ENCODE assay signal across 10 mouse cellular contexts in the genomic region with DNA sequence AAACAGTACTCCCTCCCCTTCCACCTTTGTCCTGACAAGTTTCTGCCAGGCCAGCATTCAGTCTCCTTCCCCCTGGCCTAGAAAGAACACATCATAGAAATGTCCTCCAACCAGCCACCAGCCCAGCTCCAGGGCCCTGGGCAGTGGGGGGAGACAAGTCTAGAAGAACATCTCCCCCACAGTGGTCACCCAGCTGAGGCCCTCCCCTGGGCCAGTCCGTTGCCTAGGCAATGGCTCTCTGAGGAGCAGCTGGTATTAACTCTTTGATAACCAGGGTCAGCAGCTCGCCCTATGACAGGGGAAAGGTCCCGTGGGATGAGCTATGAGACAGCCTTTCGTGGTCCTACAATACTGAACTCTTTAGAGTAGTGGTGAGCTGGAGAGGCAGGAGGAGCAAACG. TPM values are rescaled to one million over a fixed set of nuclear protein-coding genes. Genes with fewer than 3 reads are reported as not detected.
DNase-seq lines count a peak whose midpoint lies in the region; ATAC-seq and TF ChIP-seq lines count a peak whose summit lies in the region.
"Had no signal": no experiment of that assay in that cellular context is flagged by ENCODE, and none has a peak within 500 bp of the region (broad histone marks: within the 10 kb centered on the region; RNA-seq: fewer than 3 reads in every experiment).

No protein-coding gene starts in this region.

- no peak for ATAC-seq in hindbrain, embryonic 14.5 days (ENCODE audit: low FRiP score)
- 0 out of 2 replicates have a peak, but pooled peaks have one; percentile 30 for ATAC-seq in liver, embryonic 12.5 days

- no peak overlapping the region for H3K4me3 ChIP-seq in hindbrain, embryonic 10.5 days
- no peak overlapping the region for H3K4me3 ChIP-seq in hindbrain, embryonic 14.5 days (replicated peaks; ENCODE audit: low read length)
- H3K4me3 ChIP-seq in liver, embryonic 12.5 days: no peak overlapping the region
- H3K4me3 ChIP-seq in gastrocnemius, adult 2 months: no peak overlapping the region

- no peak overlapping the region for H3K4me2 ChIP-seq in hindbrain, embryonic 14.5 days (replicated peaks)
- H3K4me2 ChIP-seq in liver, embryonic 12.5 days: no peak overlapping the region

- no peaks in the 10 kb centered on the region for H3K27me3 ChIP-seq in hindbrain, embryonic 10.5 days (ENCODE audit: insufficient read depth, poor library complexity, severe bottlenecking)
- no peaks in the 10 kb centered on the region for H3K27me3 ChIP-seq in hindbrain, embryonic 14.5 days (ENCODE audit: control insufficient read depth, insufficient read depth, low read length)
- H3K27me3 ChIP-seq in liver, embryonic 12.5 days (replicated peaks): peaks cover 13% of the 10 kb centered on the region; the same call in 1 of the 2 replicates

- DNase-seq in hindbrain, embryonic 10.5 days (ENCODE audit: low spot score): peak; percentile 55
- no peak for DNase-seq in hindbrain, embryonic 14.5 days (ENCODE audit: low spot score)
- peak; percentile 12 for DNase-seq in ovary, adult 18-20 months (ENCODE audit: low spot score)
- no peak for DNase-seq in ovary, postnatal 14 days (ENCODE audit: low spot score)
- DNase-seq in yolk sac, embryonic 10.5 days (ENCODE audit: low spot score): peak; percentile 7
- no peak for DNase-seq in layer of hippocampus, adult 8-10 months (ENCODE audit: low spot score in 2 of 2)
- DNase-seq in gastrocnemius, adult 2 months: no peak
- DNase-seq: B cell, adult 2 months; cerebellum, postnatal 25 days had no signal

- 24% methylated on average over 5 of the region's 5 CpGs for WGBS in hindbrain, embryonic 10.5 days
- WGBS in hindbrain, embryonic 14.5 days: 13% methylated on average over 5 of the region's 5 CpGs
- 37% methylated on average over 5 of the region's 5 CpGs for WGBS in liver, embryonic 12.5 days (ENCODE audit: insufficient replicate concordance)

- H3K4me1 ChIP-seq in hindbrain, embryonic 10.5 days (replicated peaks): peaks cover 48% of the 10 kb centered on the region
- peaks cover 18% of the 10 kb centered on the region for H3K4me1 ChIP-seq in hindbrain, embryonic 14.5 days (replicated peaks; ENCODE audit: control insufficient read depth, insufficient read depth, low read length)
- 0 out of 2 replicates have a peak, but pooled peaks cover 13% of the 10 kb centered on the region for H3K4me1 ChIP-seq in liver, embryonic 12.5 days

- no peaks in the 10 kb centered on the region for H3K9me3 ChIP-seq in hindbrain, embryonic 10.5 days
- no peaks in the 10 kb centered on the region for H3K9me3 ChIP-seq in hindbrain, embryonic 14.5 days (ENCODE audit: control insufficient read depth, low read length)
- H3K9me3 ChIP-seq in liver, embryonic 12.5 days (replicated peaks): no peaks in the 10 kb centered on the region

- no peak overlapping the region for H3K9ac ChIP-seq in hindbrain, embryonic 14.5 days
- no peak overlapping the region for H3K9ac ChIP-seq in liver, embryonic 12.5 days

- TF ChIP-seq CTCF in gastrocnemius, adult 2 months (IDR thresholded peaks at IDR 0.05): no peak

- H3K36me3 ChIP-seq in hindbrain, embryonic 10.5 days: no peaks in the 10 kb centered on the region
- no peaks in the 10 kb centered on the region for H3K36me3 ChIP-seq in hindbrain, embryonic 14.5 days (replicated peaks; ENCODE audit: control insufficient read depth, insufficient read depth)
- no peaks in the 10 kb centered on the region for H3K36me3 ChIP-seq in liver, embryonic 12.5 days

- intact Hi-C loops in gastrocnemius, adult 2 months (cut with DNase I): no loop called here

- H3K27ac ChIP-seq in hindbrain, embryonic 10.5 days: peak overlapping the region; percentile 65
- H3K27ac ChIP-seq in hindbrain, embryonic 14.5 days: no peak overlapping the region
- peak overlapping the region; percentile 17 for H3K27ac ChIP-seq in liver, embryonic 12.5 days
- H3K27ac ChIP-seq in gastrocnemius, adult 2 months: no peak overlapping the region

RNA-seq across cellular contexts. Expression of a gene that starts 33.7 kb away (rescaled TPM):
- 2.1 and 2.4 TPM in 2 replicates for polyA plus RNA-seq in hindbrain, embryonic 10.5 days (2016; fragmentation: Nextera tagmentation; extraction: Ambion mirVana)
- polyA plus RNA-seq in hindbrain, embryonic 14.5 days (2014; fragmentation: Nextera tagmentation; extraction: Ambion mirVana): 2.9 and 3.3 TPM in 2 replicates
- polyA plus RNA-seq in liver, embryonic 12.5 days (2016; fragmentation: Nextera tagmentation; extraction: Ambion mirVana): 0.57 and 0.68 TPM in 2 replicates
- total RNA-seq in layer of hippocampus, adult 8-10 months (2022): 1 to 10 TPM; 4.4 to 7.6 (median 5.4) TPM
- 10 to 100 TPM; 12.7 to 15.0 TPM for total RNA-seq in gastrocnemius, adult 2 months (2021)

Comparison
In these comparisons a context has a peak if more than half of its experiments do, and no peak if none do; other contexts are left out.
1. DNase-seq: peak in hindbrain, embryonic 10.5 days (single experiment), ovary, adult 18-20 months (single experiment) and yolk sac, embryonic 10.5 days (single experiment); none in hindbrain, embryonic 14.5 days (single experiment), ovary, postnatal 14 days (single experiment), layer of hippocampus, adult 8-10 months (0 of 2) and gastrocnemius, adult 2 months (single experiment).
2. H3K27ac ChIP-seq: peak in hindbrain, embryonic 10.5 days (single experiment) and liver, embryonic 12.5 days (single experiment); none in hindbrain, embryonic 14.5 days (single experiment) and gastrocnemius, adult 2 months (single experiment).